Mouse (Mus musculus): Measurements from ENCODE around the gene Dusp27.

DNA sequence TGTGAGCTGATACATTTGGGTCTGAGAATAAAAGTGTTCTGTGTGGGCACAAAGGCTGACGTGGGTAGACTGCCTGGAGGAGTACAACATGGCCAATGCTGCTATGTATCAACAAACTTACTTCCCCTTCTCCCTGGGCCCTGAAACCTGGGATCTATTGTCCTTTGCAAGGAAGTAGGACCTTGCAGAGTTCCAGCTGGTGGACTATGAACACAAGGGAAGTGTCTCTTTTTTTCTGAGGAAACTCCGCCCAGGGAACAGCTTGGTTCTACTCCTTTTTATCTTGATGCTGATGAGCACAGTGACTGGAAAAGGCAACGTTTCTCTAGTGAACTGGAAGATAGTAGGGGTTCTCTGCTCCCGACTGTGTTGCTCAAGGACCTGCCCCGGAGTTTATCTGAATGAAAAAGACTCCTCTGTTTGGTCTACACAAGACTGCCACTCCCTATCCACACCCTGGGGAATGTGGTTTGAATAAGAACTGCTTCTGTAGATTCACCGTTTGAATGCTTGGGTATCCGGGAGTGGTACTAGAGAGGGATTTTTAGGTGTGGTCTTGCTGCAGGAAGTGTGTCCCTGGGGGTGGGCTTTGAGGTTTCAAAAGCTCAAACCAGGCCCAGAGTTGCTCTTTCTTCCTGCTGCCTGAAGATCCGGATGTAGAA lies 2.7 kb downstream of the Dusp27 start:
- no peak for TF ChIP-seq CTCF (IDR thresholded peaks at IDR 0.05; ENCODE audit: low read depth, low read length)
- TF ChIP-seq TAL1 (conservative IDR thresholded peaks at IDR 0.05; ENCODE audit: low read depth, low read length) = no peak
- no peak for TF ChIP-seq POLR2AphosphoS5 (IDR thresholded peaks at IDR 0.05; ENCODE audit: insufficient replicate concordance, low read depth, low read length)
- no peak for TF ChIP-seq GATA1 (IDR thresholded peaks at IDR 0.05; ENCODE audit: borderline replicate concordance, low read length)

Measured in G1E (cell line).